Mouse (Mus musculus) duodenum, adult 2 months (tissue): ENCODE measurements around the gene Ftl1-ps1. TPM values are rescaled to one million over a fixed set of nuclear protein-coding genes. Genes with fewer than 3 reads are reported as not detected.

Experiments
- polyA plus RNA-seq: library from polyadenylated mRNA; depleted of rRNA; stranded (reverse); fragments of >200 nt; gene quantifications from 2 replicates; pipeline ENCODE4 v1.2.3, GENCODE M21; 2012; ENCODE audit warnings: low replicate concordance; rRNA removed

Gene Ftl1-ps1
- polyA plus RNA-seq, result 23.3 and 23.8 TPM in 2 replicates

GRCm38 (mm10) chr13:74399298-74399839, at the start of gene Ftl1-ps1:
Ftl1-ps1 (plus strand) TSS chr13:74399694.

DNA sequence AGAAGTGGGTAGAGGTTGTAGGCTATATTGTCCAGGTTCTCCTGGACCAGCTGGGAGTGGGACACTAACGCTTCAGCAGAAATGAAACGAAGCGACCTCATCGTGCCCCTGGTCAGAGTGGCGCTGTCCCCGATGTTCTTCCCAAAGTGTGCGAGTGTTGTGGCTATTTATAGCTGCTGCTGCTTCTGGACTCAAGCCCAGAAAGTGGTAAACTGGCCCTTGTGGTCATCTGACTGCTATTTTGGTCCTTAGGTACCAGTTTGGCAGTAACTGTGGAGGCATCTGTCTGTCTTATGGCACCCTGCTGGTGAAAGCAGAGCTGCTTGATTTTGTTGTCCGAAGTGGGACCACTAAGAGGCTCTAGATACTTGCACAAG, 35.6 kb upstream of the Ftl1-ps1 start, which contains the start of gene Lrrc14b:
Gene Lrrc14b, minus strand, starts transcription at position 147 of the 377 bp plus-strand sequence.

DNA sequence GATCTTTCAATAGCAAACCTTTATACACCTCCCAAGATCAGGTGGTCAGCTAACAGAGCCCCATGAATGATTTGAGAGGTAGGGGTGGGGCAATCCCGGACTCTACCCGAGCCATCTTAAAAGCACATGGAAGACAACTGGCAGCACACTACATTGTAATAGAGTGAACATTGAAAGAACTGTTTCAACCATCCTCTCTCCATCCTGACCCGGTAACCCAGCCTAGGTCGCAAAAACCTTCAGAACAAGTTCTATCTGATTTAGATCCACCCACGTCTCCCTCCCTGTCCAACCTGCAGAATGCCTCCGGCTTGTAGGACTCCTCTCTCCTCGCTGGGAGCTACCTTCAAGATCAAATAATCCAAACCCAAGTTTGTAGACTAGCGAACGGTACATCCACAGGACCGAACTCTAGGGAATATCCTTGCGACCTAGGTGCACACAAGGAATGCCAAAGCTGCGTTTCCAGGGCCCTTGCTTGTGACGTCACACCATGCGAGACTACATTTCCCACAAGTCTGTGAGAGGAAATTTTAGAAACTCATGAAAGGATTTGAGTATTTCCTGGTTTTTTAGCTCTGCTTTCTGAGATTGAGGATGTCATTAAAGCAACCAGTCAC, 9.0 kb upstream of the Ftl1-ps1 start, which contains the start of gene Zfp72:
Gene Zfp72, minus strand, starts transcription at position 466 of the 620 bp plus-strand sequence.

Other genes with a start within 250 kb of the Ftl1-ps1 start
- gene Exoc3, start 191.0 kb upstream of the Ftl1-ps1 start, polyA plus RNA-seq, result 27.8 and 29.5 TPM in 2 replicates
- gene Ahrr, start 107.4 kb upstream of the Ftl1-ps1 start, polyA plus RNA-seq, result 0.63 and 0.65 TPM in 2 replicates
- 84.9 and 135 TPM in 2 replicates for gene Pdcd6, start 82.1 kb upstream of the Ftl1-ps1 start, polyA plus RNA-seq
- gene Sdha, start 49.4 kb upstream of the Ftl1-ps1 start, polyA plus RNA-seq, result 78.2 and 90.4 TPM in 2 replicates
- 0.51 and 0.64 TPM in 2 replicates for gene Ccdc127, start 49.4 kb upstream of the Ftl1-ps1 start, polyA plus RNA-seq
- gene Lrrc14b, start 35.7 kb upstream of the Ftl1-ps1 start, polyA plus RNA-seq, result 0.21 and 0.30 TPM in 2 replicates
- 0.04 TPM in 2 replicates for gene Zfp72, start 8.9 kb upstream of the Ftl1-ps1 start, polyA plus RNA-seq
- 0.13 and 0.14 TPM in 2 replicates for gene Zfp825, start 94.3 kb downstream of the Ftl1-ps1 start, polyA plus RNA-seq
- gene Erap1, start 239.9 kb downstream of the Ftl1-ps1 start, polyA plus RNA-seq, result 2.3 and 4.1 TPM in 2 replicates